Comparison of ENCODE assay signal across 1 mouse cellular context in the genomic region with DNA sequence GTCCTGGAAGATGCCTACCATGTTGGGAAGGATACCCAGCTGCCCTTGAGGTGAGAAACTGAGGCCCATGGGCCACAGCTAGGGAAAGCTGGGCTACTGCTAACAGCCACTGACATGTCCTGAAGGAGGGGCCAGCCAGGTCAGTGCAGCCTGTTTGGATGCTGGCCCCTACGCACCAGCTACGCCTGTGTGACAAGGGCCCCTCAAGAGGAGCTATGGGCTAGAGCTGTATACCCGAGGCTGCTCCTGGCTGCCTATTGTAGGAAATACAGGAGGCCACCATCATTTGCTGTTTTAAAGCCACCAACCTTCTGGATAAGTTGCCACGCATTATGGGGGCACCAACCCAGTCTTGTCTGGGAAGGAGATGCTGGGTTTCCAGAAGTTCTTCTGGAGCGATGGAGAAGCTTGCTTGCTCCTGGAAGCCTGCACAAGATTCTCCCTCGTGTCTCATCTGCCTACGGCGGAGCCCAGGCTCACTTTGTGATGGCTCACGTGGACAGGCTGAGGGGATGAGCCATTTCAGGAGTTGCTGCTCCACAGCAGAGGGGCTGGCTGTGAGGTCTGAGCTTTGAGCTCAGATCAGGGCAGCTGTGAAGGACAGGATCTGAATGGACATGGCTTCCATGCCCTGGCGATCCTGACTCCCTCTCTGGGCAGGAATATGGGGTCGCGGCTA.
TF ChIP-seq lines count a peak whose summit lies in the region.

No protein-coding gene starts in this region.

TF ChIP-seq in CH12.LX, 34 proteins besides CTCF, POLR2A, EP300 and RAD21 (continued from another document):
- 0 out of 2 replicates have a peak, but pooled peaks have one; percentile 16 for TF ChIP-seq MYC (IDR thresholded peaks at IDR 0.05; ENCODE audit: low read depth, low read length)
- peak; percentile 59; the same call in 1 of the 2 replicates for TF ChIP-seq MXI1 (IDR thresholded peaks at IDR 0.05; ENCODE audit: low read depth, low read length)
- no peak for TF ChIP-seq CHD1 (IDR thresholded peaks at IDR 0.05; ENCODE audit: low read depth, low read length)
